Mouse (Mus musculus) megakaryocyte progenitor cell, adult 5-6 weeks (primary cell): ENCODE results near the gene Zfp865. TPM values are rescaled to one million over a fixed set of nuclear protein-coding genes. Genes with fewer than 3 reads are reported as not detected.

ENCODE experiments used
- ATAC-seq: replicated peaks from 2 replicates; pipeline ENCODE4 v1.8.0; 2016; ENCODE audit warnings: mild to moderate bottlenecking, moderate TSS enrichment, inconsistent platforms; ENCODE audit not compliant: poor library complexity
- total RNA-seq, 2 experiments: library from RNA; stranded (forward) in 1 of 2; stranded (reverse) in 1 of 2; fragments of 157-497, 149-512 nt in 1 of 2; fragments of 200-1000 nt in 1 of 2; gene quantifications; 2 replicates each; pipeline versions ENCODE4 v1.2.3 to v1.2.4; 2015 to 2017

Gene Zfp865
- total RNA-seq, 2 experiments from 2014 or later: 12.4 to 14.5 TPM

- peak; percentile 67 for ATAC-seq
Observed at GRCm38 (mm10) chr7:5047313-5047712, 27.1 kb downstream of the Zfp865 start.

GRCm38 (mm10) chr7:5051193-5052192 is 31.3 kb downstream of the Zfp865 start, which contains the start of gene Zfp580:
Gene Zfp580, plus strand, starts transcription at chr7:5051538.
- ATAC-seq: peak; percentile 54

GRCm38 (mm10) chr7:5052438-5052837 is 32.3 kb downstream of the Zfp865 start:
- no peak for ATAC-seq

GRCm38 (mm10) chr7:5052931-5053343 is 32.8 kb downstream of the Zfp865 start:
- ATAC-seq: no peak

- peak; percentile 6; the same call in 1 of the 2 replicates for ATAC-seq
Observed at GRCm38 (mm10) chr7:5053456-5054179, 33.4 kb downstream of the Zfp865 start.

GRCm38 (mm10) chr7:5056651-5057263 is 36.6 kb downstream of the Zfp865 start:
- no peak for ATAC-seq

- no peak for ATAC-seq
Observed at GRCm38 (mm10) chr7:5057381-5057780, 37.2 kb downstream of the Zfp865 start.

GRCm38 (mm10) chr7:5057804-5058203 is 37.6 kb downstream of the Zfp865 start:
- peak; percentile 18 for ATAC-seq

- ATAC-seq: no peak
Observed at GRCm38 (mm10) chr7:5058631-5059030, 38.5 kb downstream of the Zfp865 start.

GRCm38 (mm10) chr7:5059421-5059820 is 39.2 kb downstream of the Zfp865 start:
- ATAC-seq: no peak

- peak; percentile 32 for ATAC-seq
Observed at GRCm38 (mm10) chr7:5060239-5060731, 40.1 kb downstream of the Zfp865 start.

GRCm38 (mm10) chr7:5060944-5061773 is 41.0 kb downstream of the Zfp865 start:
- ATAC-seq: peak; percentile 63

GRCm38 (mm10) chr7:5061774-5062359 is 41.7 kb downstream of the Zfp865 start, which contains the start of gene U2af2:
Gene U2af2, plus strand, starts transcription at chr7:5062143.
- peak; percentile 33 for ATAC-seq

GRCm38 (mm10) chr7:5062360-5063001 is 42.3 kb downstream of the Zfp865 start:
- peak; percentile 15; the same call in 1 of the 2 replicates for ATAC-seq

GRCm38 (mm10) chr7:5064886-5065285 is 44.7 kb downstream of the Zfp865 start:
- ATAC-seq: no peak

- peak; percentile 59 for ATAC-seq
Observed at GRCm38 (mm10) chr7:5073586-5073985, 53.4 kb downstream of the Zfp865 start.

GRCm38 (mm10) chr7:5074984-5075383 is 54.8 kb downstream of the Zfp865 start:
- ATAC-seq: no peak

GRCm38 (mm10) chr7:5076931-5077330 is 56.8 kb downstream of the Zfp865 start:
- no peak for ATAC-seq
